Comparison of ENCODE assay signal across 8 mouse cellular contexts in the genomic region with DNA sequence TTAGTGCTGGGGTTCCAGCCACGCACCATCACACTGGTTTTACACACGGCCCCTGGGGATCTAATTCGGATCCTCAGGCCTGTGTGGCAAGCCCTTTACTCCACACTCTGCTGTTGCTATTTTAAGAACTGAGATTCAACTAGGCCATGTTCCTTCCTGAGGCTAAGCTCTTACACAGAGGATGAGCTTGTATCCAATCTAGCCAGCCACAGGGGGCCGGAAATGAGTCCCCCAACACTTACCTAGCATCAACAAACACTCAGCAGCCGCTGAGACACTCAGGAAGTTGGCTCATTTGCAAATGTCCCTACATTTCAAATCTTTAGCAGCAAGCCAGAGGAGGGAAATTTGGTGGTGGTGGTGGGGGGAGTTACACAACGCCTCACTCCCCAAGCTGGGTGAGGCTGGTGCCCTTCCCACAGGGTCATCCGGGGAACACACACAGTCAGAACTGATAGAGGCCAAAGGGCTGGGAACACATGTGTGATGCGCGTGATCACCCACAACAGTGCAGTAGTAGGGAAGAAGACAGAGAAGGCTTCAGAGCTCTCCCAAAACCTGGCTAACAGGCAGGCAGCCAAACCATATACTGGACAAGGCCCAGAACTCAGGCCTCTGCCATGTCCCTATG. TPM values are rescaled to one million over a fixed set of nuclear protein-coding genes. Genes with fewer than 3 reads are reported as not detected.
A peak's percentile ranks its signal among the peaks of the same experiment; 100 is the strongest.
DNase-seq lines count a peak whose midpoint lies in the region; ATAC-seq lines count a peak whose summit lies in the region.

No protein-coding gene starts in this region.

- H3K9ac ChIP-seq in neural tube, embryonic 12.5 days: no peak overlapping the region
- H3K9ac ChIP-seq in liver, embryonic 16.5 days (ENCODE audit: low read depth, low read length): no peak overlapping the region
- no peak overlapping the region for H3K9ac ChIP-seq in stomach, embryonic 14.5 days (replicated peaks; ENCODE audit: low read depth, low read length)

- 68% methylated on average over 9 of the region's 9 CpGs for WGBS in neural tube, embryonic 12.5 days
- WGBS in embryonic facial prominence, embryonic 10.5 days: 52% methylated on average over 9 of the region's 9 CpGs
- WGBS in liver, embryonic 16.5 days (ENCODE audit: insufficient replicate concordance): 48% methylated on average over 9 of the region's 9 CpGs
- WGBS in stomach, embryonic 14.5 days: 55% methylated on average over 9 of the region's 9 CpGs

- peaks cover 12% of the 10 kb centered on the region for H3K4me1 ChIP-seq in neural tube, embryonic 12.5 days
- H3K4me1 ChIP-seq in embryonic facial prominence, embryonic 10.5 days: peaks cover 37% of the 10 kb centered on the region
- peaks cover 17% of the 10 kb centered on the region for H3K4me1 ChIP-seq in liver, embryonic 16.5 days (ENCODE audit: control insufficient read depth, low read depth, low read length)
- peaks cover 15% of the 10 kb centered on the region; the same call in 1 of the 2 replicates for H3K4me1 ChIP-seq in stomach, embryonic 14.5 days (ENCODE audit: control insufficient read depth, insufficient read depth, low read length)

- DNase-seq in neural tube, embryonic 10.5 days (ENCODE audit: extremely low spot score, low spot score): no peak
- DNase-seq in embryonic facial prominence, embryonic 10.5 days (ENCODE audit: low spot score): no peak
- no peak for DNase-seq in cerebellum, adult 9-11 months
- DNase-seq in right cerebral cortex, postnatal 10 days (ENCODE audit: low spot score in 2 of 2): no peak
- no peak for DNase-seq in thymus, postnatal 25 days

- 0 out of 2 replicates have a peak overlapping the region, but pooled peaks have one; percentile 3 for H3K27ac ChIP-seq in neural tube, embryonic 12.5 days
- H3K27ac ChIP-seq in embryonic facial prominence, embryonic 10.5 days (replicated peaks): peak overlapping the region; percentile 66
- peak overlapping the region; percentile 30; the same call in 1 of the 2 replicates for H3K27ac ChIP-seq in liver, embryonic 16.5 days (ENCODE audit: low read length)
- H3K27ac ChIP-seq in stomach, embryonic 14.5 days (ENCODE audit: low read length): peak overlapping the region; percentile 44; the same call in 1 of the 2 replicates

- H3K4me2 ChIP-seq in neural tube, embryonic 12.5 days (replicated peaks): no peak overlapping the region
- no peak overlapping the region for H3K4me2 ChIP-seq in liver, embryonic 16.5 days (ENCODE audit: low read depth, low read length)
- H3K4me2 ChIP-seq in stomach, embryonic 14.5 days (replicated peaks; ENCODE audit: low read depth, low read length): no peak overlapping the region

- no peaks in the 10 kb centered on the region for H3K9me3 ChIP-seq in neural tube, embryonic 12.5 days
- no peaks in the 10 kb centered on the region for H3K9me3 ChIP-seq in embryonic facial prominence, embryonic 10.5 days
- H3K9me3 ChIP-seq in liver, embryonic 16.5 days (replicated peaks; ENCODE audit: control insufficient read depth, low read length): no peaks in the 10 kb centered on the region
- H3K9me3 ChIP-seq in stomach, embryonic 14.5 days (ENCODE audit: control insufficient read depth, low read depth, low read length): no peaks in the 10 kb centered on the region

- no peak for ATAC-seq in neural tube, embryonic 12.5 days (ENCODE audit: low FRiP score, low read depth)
- ATAC-seq in liver, embryonic 16.5 days (ENCODE audit: low read depth): no peak
- no peak for ATAC-seq in stomach, embryonic 14.5 days (ENCODE audit: insufficient number of reproducible peaks, insufficient read depth, low FRiP score, low read depth)

- no peaks in the 10 kb centered on the region for H3K36me3 ChIP-seq in neural tube, embryonic 12.5 days
- no peaks in the 10 kb centered on the region for H3K36me3 ChIP-seq in embryonic facial prominence, embryonic 10.5 days (replicated peaks)
- no peaks in the 10 kb centered on the region for H3K36me3 ChIP-seq in liver, embryonic 16.5 days (ENCODE audit: control insufficient read depth, insufficient read depth)
- no peaks in the 10 kb centered on the region for H3K36me3 ChIP-seq in stomach, embryonic 14.5 days (ENCODE audit: control insufficient read depth, insufficient read depth, low read length)

- no peak overlapping the region for H3K4me3 ChIP-seq in neural tube, embryonic 12.5 days
- H3K4me3 ChIP-seq in embryonic facial prominence, embryonic 10.5 days: no peak overlapping the region
- H3K4me3 ChIP-seq in liver, embryonic 16.5 days (ENCODE audit: low read depth, low read length): no peak overlapping the region
- H3K4me3 ChIP-seq in stomach, embryonic 14.5 days (ENCODE audit: low read depth, low read length): no peak overlapping the region

- no peaks in the 10 kb centered on the region for H3K27me3 ChIP-seq in neural tube, embryonic 12.5 days (replicated peaks)
- H3K27me3 ChIP-seq in embryonic facial prominence, embryonic 10.5 days (replicated peaks; ENCODE audit: low read depth, poor library complexity, severe bottlenecking): no peaks in the 10 kb centered on the region
- H3K27me3 ChIP-seq in liver, embryonic 16.5 days (ENCODE audit: control insufficient read depth, insufficient read depth, low read depth, low read length): no peaks in the 10 kb centered on the region
- H3K27me3 ChIP-seq in stomach, embryonic 14.5 days (ENCODE audit: control insufficient read depth, insufficient read depth, low read length): no peaks in the 10 kb centered on the region

RNA-seq across cellular contexts. Expression of a gene that starts 2.4 kb away (rescaled TPM):
- 2.9 and 3.7 TPM in 2 replicates for polyA plus RNA-seq in neural tube, embryonic 12.5 days (2016; fragmentation: Nextera tagmentation; extraction: Ambion mirVana)
- polyA plus RNA-seq in embryonic facial prominence, embryonic 10.5 days (2016; fragmentation: Nextera tagmentation; extraction: Ambion mirVana): 10.2 and 10.3 TPM in 2 replicates
- polyA plus RNA-seq in liver, embryonic 16.5 days (2015; fragmentation: Nextera tagmentation; extraction: Ambion mirVana): 0.35 and 0.37 TPM in 2 replicates
- 6.5 and 9.2 TPM in 2 replicates for polyA plus RNA-seq in stomach, embryonic 14.5 days (2014; fragmentation: Nextera tagmentation; extraction: Ambion mirVana)

RNA-seq across cellular contexts. Expression of a gene that starts 25.5 kb away (rescaled TPM):
- 20.4 and 20.7 TPM in 2 replicates for polyA plus RNA-seq in neural tube, embryonic 12.5 days (2016; fragmentation: Nextera tagmentation; extraction: Ambion mirVana)
- polyA plus RNA-seq in embryonic facial prominence, embryonic 10.5 days (2016; fragmentation: Nextera tagmentation; extraction: Ambion mirVana): 24.7 and 25.0 TPM in 2 replicates
- 15.8 and 15.9 TPM in 2 replicates for polyA plus RNA-seq in liver, embryonic 16.5 days (2015; fragmentation: Nextera tagmentation; extraction: Ambion mirVana)
- 35.4 and 39.1 TPM in 2 replicates for polyA plus RNA-seq in stomach, embryonic 14.5 days (2014; fragmentation: Nextera tagmentation; extraction: Ambion mirVana)

RNA-seq across cellular contexts. Expression of a gene that starts 40.5 kb away (rescaled TPM):
- 80.9 and 91.1 TPM in 2 replicates for polyA plus RNA-seq in neural tube, embryonic 12.5 days (2016; fragmentation: Nextera tagmentation; extraction: Ambion mirVana)
- polyA plus RNA-seq in embryonic facial prominence, embryonic 10.5 days (2016; fragmentation: Nextera tagmentation; extraction: Ambion mirVana): 81.6 and 85.6 TPM in 2 replicates
- 36.0 and 36.3 TPM in 2 replicates for polyA plus RNA-seq in liver, embryonic 16.5 days (2015; fragmentation: Nextera tagmentation; extraction: Ambion mirVana)
- 66.0 and 68.6 TPM in 2 replicates for polyA plus RNA-seq in stomach, embryonic 14.5 days (2014; fragmentation: Nextera tagmentation; extraction: Ambion mirVana)

RNA-seq across cellular contexts. Expression of a gene that starts 54.7 kb away (rescaled TPM):
- 81.7 and 85.0 TPM in 2 replicates for polyA plus RNA-seq in neural tube, embryonic 12.5 days (2016; fragmentation: Nextera tagmentation; extraction: Ambion mirVana)
- polyA plus RNA-seq in embryonic facial prominence, embryonic 10.5 days (2016; fragmentation: Nextera tagmentation; extraction: Ambion mirVana): 54.3 and 57.4 TPM in 2 replicates
- polyA plus RNA-seq in liver, embryonic 16.5 days (2015; fragmentation: Nextera tagmentation; extraction: Ambion mirVana): 23.1 and 24.0 TPM in 2 replicates
- 46.9 and 48.2 TPM in 2 replicates for polyA plus RNA-seq in stomach, embryonic 14.5 days (2014; fragmentation: Nextera tagmentation; extraction: Ambion mirVana)

RNA-seq across cellular contexts. Expression of a gene that starts 54.8 kb away (rescaled TPM):
- polyA plus RNA-seq in neural tube, embryonic 12.5 days (2016; fragmentation: Nextera tagmentation; extraction: Ambion mirVana): 42.3 and 43.0 TPM in 2 replicates
- 16.6 and 17.0 TPM in 2 replicates for polyA plus RNA-seq in embryonic facial prominence, embryonic 10.5 days (2016; fragmentation: Nextera tagmentation; extraction: Ambion mirVana)
- polyA plus RNA-seq in liver, embryonic 16.5 days (2015; fragmentation: Nextera tagmentation; extraction: Ambion mirVana): 4.9 and 5.8 TPM in 2 replicates
- 13.4 and 13.8 TPM in 2 replicates for polyA plus RNA-seq in stomach, embryonic 14.5 days (2014; fragmentation: Nextera tagmentation; extraction: Ambion mirVana)

Comparison
In these comparisons a context has a peak if more than half of its experiments do, and no peak if none do; other contexts are left out.
1. H3K27ac ChIP-seq: peak in every context shown above with its lines; median percentile 66 in embryonic facial prominence, embryonic 10.5 days; 44 in stomach, embryonic 14.5 days; 30 in liver, embryonic 16.5 days; 3 in neural tube, embryonic 12.5 days.